ENCODE assay signal across 35 mouse cellular contexts in the genomic region with DNA sequence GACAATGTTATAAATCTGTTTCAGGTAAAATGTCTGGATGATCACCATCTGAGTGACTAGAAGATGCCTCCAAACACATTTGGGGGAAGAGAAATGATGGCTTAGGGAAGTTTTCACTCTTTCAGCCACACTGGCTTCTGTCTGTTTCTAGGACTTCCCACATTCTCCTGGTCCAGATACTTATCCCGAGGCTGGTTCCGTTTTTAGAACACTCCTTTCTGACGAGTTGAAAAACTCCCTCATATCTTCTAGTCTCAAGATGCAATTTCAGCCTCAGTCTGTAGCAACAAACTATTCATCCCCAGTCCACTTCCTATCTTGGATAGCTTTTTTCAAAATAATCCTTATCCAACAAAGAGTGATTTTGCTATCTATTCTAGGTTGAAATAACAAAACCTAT. TPM values are rescaled to one million over a fixed set of nuclear protein-coding genes. Genes with fewer than 3 reads are reported as not detected.
"Had no signal": no experiment of that assay in that cellular context is flagged by ENCODE, and none has a peak within 500 bp of the region (broad histone marks: within the 10 kb centered on the region; RNA-seq: fewer than 3 reads in every experiment).

No protein-coding gene starts in this region.

- DNase-seq: cerebellum, adult 9-10 months; cerebellum, adult 9-11 months; cerebellum, postnatal 10 days; cerebellum, postnatal 14 days; cerebellum, postnatal 25 days; cerebellum, postnatal 36 days; embryo, embryonic 11 days; forebrain, postnatal 0 days; gastrocnemius, adult 2 months; gastrocnemius, postnatal 10 days; gastrocnemius, postnatal 14 days; gastrocnemius, postnatal 25 days; gastrocnemius, postnatal 36 days; heart, adult 11 months; heart, adult 18-20 months; heart, adult 2 months had no signal

- ATAC-seq: forebrain, embryonic 13.5 days; forebrain, embryonic 14.5 days; forebrain, embryonic 15.5 days; forebrain, embryonic 16.5 days; forebrain, postnatal 0 days had no signal

RNA-seq across cellular contexts. Expression of a gene that starts 23.4 kb away (rescaled TPM):
- polyA plus RNA-seq: cortical plate, adult 2 months; embryonic facial prominence, embryonic 10.5 days; embryonic facial prominence, embryonic 11.5 days; embryonic facial prominence, embryonic 12.5 days; embryonic facial prominence, embryonic 13.5 days; embryonic facial prominence, embryonic 14.5 days; embryonic facial prominence, embryonic 15.5 days; erythroblast, embryonic 14.5 days; forebrain, embryonic 10.5 days; forebrain, embryonic 11.5 days; forebrain, embryonic 12.5 days; forebrain, embryonic 13.5 days; forebrain, embryonic 14.5 days; forebrain, embryonic 15.5 days; forebrain, embryonic 16.5 days; forebrain, postnatal 0 days; frontal cortex, adult 2 months; gonadal fat pad, adult 2 months; heart, adult 2 months; heart, embryonic 10.5 days; heart, embryonic 11.5 days had no signal

RNA-seq across cellular contexts. Expression of a gene that starts 54.4 kb away (rescaled TPM):
- polyA plus RNA-seq: cortical plate, adult 2 months; embryonic facial prominence, embryonic 11.5 days; embryonic facial prominence, embryonic 13.5 days; erythroblast, embryonic 14.5 days; forebrain, embryonic 12.5 days; forebrain, embryonic 13.5 days; forebrain, embryonic 15.5 days; frontal cortex, adult 2 months; heart, adult 2 months had no signal
